Mouse (Mus musculus) testis, adult 2 months (tissue): ENCODE results near the gene Gns.

ENCODE experiments used
- CTCF ChIP-seq: fragments of 200-500 bp; IDR thresholded peaks from 2 replicates; pipeline ENCODE4 v1.5.1; 2012; ENCODE audit warnings: low read depth, mild to moderate bottlenecking, inconsistent platforms, low read length, moderate library complexity; ENCODE audit not compliant: control insufficient read depth, insufficient read depth, insufficient replicate concordance
- POLR2A ChIP-seq: fragments of 200-500 bp; IDR thresholded peaks from 2 replicates; pipeline ENCODE4 v1.6.1; 2012; ENCODE audit warnings: low read depth, mild to moderate bottlenecking, inconsistent platforms, low read length, moderate library complexity; ENCODE audit not compliant: control insufficient read depth

DNA sequence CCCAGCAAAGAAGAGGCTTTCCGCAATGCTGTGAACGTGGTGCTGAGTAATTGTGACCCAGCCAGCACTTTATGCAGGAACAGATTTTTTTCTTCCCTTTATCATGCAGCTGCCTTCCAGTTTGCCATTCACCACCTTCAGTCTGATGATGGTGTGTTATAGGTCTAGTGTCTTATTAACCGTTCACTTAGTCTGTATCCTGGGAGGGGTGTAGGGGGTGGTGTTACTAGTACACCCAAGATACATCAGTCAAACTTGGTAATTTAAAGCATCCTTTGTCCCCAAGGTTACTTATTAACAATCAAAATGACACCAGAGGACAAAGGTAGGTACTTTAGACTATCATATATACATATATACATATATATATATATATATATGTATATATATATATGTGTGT, 59.6 kb downstream of the Gns start:
- TF ChIP-seq POLR2A, result no peak
- no peak for TF ChIP-seq CTCF
